Mouse (Mus musculus): ENCODE measurements at regions not wholly inside any gene's neighbourhood (a gene's known extent, or its start where the extent isn't known, plus 50 kb on each side); places are given as distances from the start of the nearest gene placed in this dataset.

- ATAC-seq (ENCODE audit: low FRiP score), result no peak
- Histone ChIP-seq H3K4me1 (ENCODE audit: insufficient read depth, low read length) (no peaks in the 10 kb centered on the region), H3K27me3 (ENCODE audit: insufficient read depth, low read length) (no peaks in the 10 kb centered on the region), H3K36me3 (ENCODE audit: insufficient read depth, low read length) (no peaks in the 10 kb centered on the region), H3K27ac (ENCODE audit: low read depth, low read length) (no peak overlapping the region), H3K9me3 (ENCODE audit: low read length) (no peaks in the 10 kb centered on the region), H3K9ac (replicated peaks; ENCODE audit: low read length, poor library complexity, severe bottlenecking) (no peak overlapping the region), H3K4me2 (ENCODE audit: low read depth, low read length, poor library complexity, severe bottlenecking) (no peak overlapping the region), H3K4me3 (ENCODE audit: low read depth, low read length) (no peak overlapping the region)
- 35% methylated on average over 5 of the region's 5 CpGs for WGBS
- no peak for DNase-seq (ENCODE audit: low spot score)
- TF ChIP-seq CTCF (IDR thresholded peaks at IDR 0.05), result no peak
Measured at GRCm38 (mm10) chr6:31072559-31072958, 113.7 kb upstream of the Klf14 start.

DNA sequence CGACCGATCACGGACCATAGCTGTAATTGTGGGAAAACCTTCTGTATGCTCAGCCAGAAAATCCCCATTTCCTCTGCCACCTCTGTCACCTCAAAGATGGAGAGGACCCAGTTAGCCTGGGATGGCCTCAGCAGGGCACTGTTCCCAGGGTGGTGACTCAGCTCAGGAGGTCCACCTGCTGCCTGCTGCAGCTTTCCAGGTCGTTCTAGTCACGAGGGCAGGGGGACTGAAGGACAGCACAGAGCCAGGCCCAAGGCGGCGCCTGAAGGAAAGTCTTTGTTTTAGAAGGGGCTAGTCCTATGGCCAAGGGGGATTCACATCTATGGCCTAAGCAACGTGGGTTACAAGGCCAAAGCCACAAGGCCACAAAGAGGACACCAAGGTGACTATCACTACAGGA lies 114.5 kb upstream of the Klf14 start:
- no peak for TF ChIP-seq CTCF (IDR thresholded peaks at IDR 0.05)
- H3K27ac ChIP-seq (ENCODE audit: low read depth, low read length), result no peak overlapping the region
- no peaks in the 10 kb centered on the region for H3K9me3 ChIP-seq (ENCODE audit: low read length)
- no peak overlapping the region for H3K4me2 ChIP-seq (ENCODE audit: low read depth, low read length, poor library complexity, severe bottlenecking)
- ATAC-seq (ENCODE audit: low FRiP score) (no peak), DNase-seq (ENCODE audit: low spot score) (no peak)
- H3K36me3 ChIP-seq (ENCODE audit: insufficient read depth, low read length), result no peaks in the 10 kb centered on the region
- H3K27me3 ChIP-seq (ENCODE audit: insufficient read depth, low read length), result no peaks in the 10 kb centered on the region
- no peak overlapping the region for H3K4me3 ChIP-seq (ENCODE audit: low read depth, low read length)
- no peak overlapping the region for H3K9ac ChIP-seq (replicated peaks; ENCODE audit: low read length, poor library complexity, severe bottlenecking)
- whole genome bisulfite sequencing, result 87% methylated on average over 8 of the region's 8 CpGs
- H3K4me1 ChIP-seq (ENCODE audit: insufficient read depth, low read length), result no peaks in the 10 kb centered on the region

GRCm38 (mm10) chr6:31074394-31074793 lies 115.5 kb upstream of the Klf14 start:
- H3K4me1 ChIP-seq (ENCODE audit: insufficient read depth, low read length), result no peaks in the 10 kb centered on the region
- H3K4me3 ChIP-seq (ENCODE audit: low read depth, low read length), result no peak overlapping the region
- no peaks in the 10 kb centered on the region for H3K27me3 ChIP-seq (ENCODE audit: insufficient read depth, low read length)
- no peak overlapping the region for H3K4me2 ChIP-seq (ENCODE audit: low read depth, low read length, poor library complexity, severe bottlenecking)
- no peak for TF ChIP-seq CTCF (IDR thresholded peaks at IDR 0.05)
- no peaks in the 10 kb centered on the region for H3K9me3 ChIP-seq (ENCODE audit: low read length)
- no peaks in the 10 kb centered on the region for H3K36me3 ChIP-seq (ENCODE audit: insufficient read depth, low read length)
- H3K27ac ChIP-seq (ENCODE audit: low read depth, low read length), result no peak overlapping the region
- ATAC-seq (ENCODE audit: low FRiP score) (no peak), DNase-seq (ENCODE audit: low spot score) (no peak)
- no peak overlapping the region for H3K9ac ChIP-seq (replicated peaks; ENCODE audit: low read length, poor library complexity, severe bottlenecking)
- WGBS, result 73% methylated on average over 9 of the region's 9 CpGs

GRCm38 (mm10) chr6:31075209-31075571 lies 116.3 kb upstream of the Klf14 start:
- 44% methylated on average over 2 of the region's 2 CpGs for WGBS
- H3K36me3 ChIP-seq (ENCODE audit: insufficient read depth, low read length), result no peaks in the 10 kb centered on the region
- no peaks in the 10 kb centered on the region for H3K9me3 ChIP-seq (ENCODE audit: low read length)
- TF ChIP-seq CTCF (IDR thresholded peaks at IDR 0.05), result no peak
- H3K4me1 ChIP-seq (ENCODE audit: insufficient read depth, low read length), result no peaks in the 10 kb centered on the region
- no peak overlapping the region for H3K4me3 ChIP-seq (ENCODE audit: low read depth, low read length)
- H3K4me2 ChIP-seq (ENCODE audit: low read depth, low read length, poor library complexity, severe bottlenecking), result no peak overlapping the region
- H3K27me3 ChIP-seq (ENCODE audit: insufficient read depth, low read length), result no peaks in the 10 kb centered on the region
- ATAC-seq (ENCODE audit: low FRiP score) (no peak), DNase-seq (ENCODE audit: low spot score) (no peak)
- H3K27ac ChIP-seq (ENCODE audit: low read depth, low read length), result no peak overlapping the region
- H3K9ac ChIP-seq (replicated peaks; ENCODE audit: low read length, poor library complexity, severe bottlenecking), result no peak overlapping the region

DNA sequence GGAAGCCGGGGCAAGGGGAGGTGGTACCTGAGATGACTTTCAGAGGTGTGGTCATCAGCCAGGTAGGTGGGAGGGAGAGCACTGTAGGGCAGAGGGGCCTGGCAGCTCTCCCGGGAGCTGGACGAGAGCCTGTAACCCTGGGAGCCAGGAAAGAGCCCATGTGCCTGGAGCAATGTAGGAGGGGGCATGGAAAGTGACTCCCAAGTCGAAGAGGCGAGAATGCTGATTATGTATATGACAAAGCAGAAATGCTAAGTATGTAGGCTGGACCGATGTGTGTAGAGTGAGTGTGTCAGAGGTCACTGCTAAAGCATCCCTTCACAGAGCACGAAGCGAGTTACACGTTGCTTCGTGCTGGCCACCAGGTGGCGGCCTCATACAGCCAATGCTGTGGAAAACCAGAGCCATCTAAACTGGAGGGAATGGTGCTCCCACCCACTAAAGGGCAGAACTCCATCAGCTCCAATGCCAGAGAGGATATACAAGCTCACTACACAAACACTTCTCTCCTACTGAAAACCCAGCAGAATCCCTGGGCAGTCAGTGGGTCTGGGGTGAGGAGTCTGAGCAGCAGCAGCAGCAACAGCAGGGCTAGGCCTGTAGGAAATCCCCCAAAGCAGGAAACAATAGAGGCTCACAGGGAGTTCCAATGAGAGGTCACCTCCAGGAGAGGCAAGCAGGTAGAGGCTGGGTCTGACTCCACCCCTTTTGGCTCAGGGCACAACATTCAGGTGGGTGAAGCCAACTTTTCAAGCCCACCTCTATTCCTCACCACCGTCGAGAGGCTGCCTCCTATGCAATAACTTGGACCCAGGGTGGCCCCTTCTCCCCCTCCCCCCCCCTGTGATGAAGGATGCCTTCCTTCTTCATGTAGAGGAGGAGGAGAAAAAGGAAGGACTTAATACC lies 116.9 kb upstream of the Klf14 start:
- ATAC-seq (ENCODE audit: low FRiP score) (peak; percentile 72), DNase-seq (ENCODE audit: low spot score) (peak; percentile 87)
- Histone ChIP-seq H3K4me2 (ENCODE audit: low read depth, low read length, poor library complexity, severe bottlenecking) (no peak overlapping the region; the same call in 1 of the 2 replicates), H3K4me3 (ENCODE audit: low read depth, low read length) (no peak overlapping the region), H3K4me1 (ENCODE audit: insufficient read depth, low read length) (no peaks in the 10 kb centered on the region), H3K27me3 (ENCODE audit: insufficient read depth, low read length) (no peaks in the 10 kb centered on the region), H3K9me3 (ENCODE audit: low read length) (no peaks in the 10 kb centered on the region), H3K27ac (ENCODE audit: low read depth, low read length) (no peak overlapping the region), H3K36me3 (ENCODE audit: insufficient read depth, low read length) (no peaks in the 10 kb centered on the region), H3K9ac (replicated peaks; ENCODE audit: low read length, poor library complexity, severe bottlenecking) (no peak overlapping the region)
- peak; percentile 99 for TF ChIP-seq CTCF (IDR thresholded peaks at IDR 0.05)
- WGBS, result 20% methylated on average over 13 of the region's 13 CpGs

DNA sequence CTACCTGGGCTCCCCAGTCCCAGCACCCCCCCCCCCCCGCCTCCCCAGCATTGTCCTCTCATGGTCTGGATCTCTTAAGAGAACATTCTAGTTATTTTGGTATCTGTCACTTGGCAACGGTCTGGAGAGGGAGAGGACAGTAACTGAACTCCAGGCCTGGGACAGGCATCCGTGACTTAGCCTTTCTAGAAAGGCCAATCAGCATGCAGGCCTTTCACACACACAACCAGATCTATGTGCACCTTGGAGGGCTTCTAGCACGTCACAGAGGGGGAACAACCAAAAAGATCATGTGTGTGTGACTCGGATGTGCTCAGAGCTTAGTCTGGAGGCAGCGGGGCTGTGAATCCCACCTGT lies 117.6 kb upstream of the Klf14 start:
- no peak overlapping the region for H3K27ac ChIP-seq (ENCODE audit: low read depth, low read length)
- H3K27me3 ChIP-seq (ENCODE audit: insufficient read depth, low read length), result no peaks in the 10 kb centered on the region
- H3K9ac ChIP-seq (replicated peaks; ENCODE audit: low read length, poor library complexity, severe bottlenecking), result no peak overlapping the region
- no peak overlapping the region for H3K4me3 ChIP-seq (ENCODE audit: low read depth, low read length)
- H3K4me2 ChIP-seq (ENCODE audit: low read depth, low read length, poor library complexity, severe bottlenecking), result no peak overlapping the region
- DNase-seq (ENCODE audit: low spot score), result no peak
- H3K9me3 ChIP-seq (ENCODE audit: low read length), result no peaks in the 10 kb centered on the region
- no peaks in the 10 kb centered on the region for H3K4me1 ChIP-seq (ENCODE audit: insufficient read depth, low read length)
- 80% methylated on average over 6 of the region's 6 CpGs for WGBS
- no peak for ATAC-seq (ENCODE audit: low FRiP score)
- TF ChIP-seq CTCF (IDR thresholded peaks at IDR 0.05), result no peak
- no peaks in the 10 kb centered on the region for H3K36me3 ChIP-seq (ENCODE audit: insufficient read depth, low read length)
